Mouse (Mus musculus): ENCODE results near the gene Pbld2.

- TF ChIP-seq POLR2AphosphoS2 (IDR thresholded peaks at IDR 0.05; ENCODE audit: low read length): no peak
- no peak for TF ChIP-seq TCF12 (IDR thresholded peaks at IDR 0.05; ENCODE audit: low read depth, low read length)
- no peak for TF ChIP-seq MAFK (IDR thresholded peaks at IDR 0.05; ENCODE audit: borderline replicate concordance, low read depth, low read length)
- TF ChIP-seq POLR2A (IDR thresholded peaks at IDR 0.05; ENCODE audit: control insufficient read depth in 1 of 2, insufficient read depth in 1 of 2, low read depth in 1 of 2, low read length in 2 of 2, poor library complexity in 1 of 2): no peak
- no peak for TF ChIP-seq JUND (IDR thresholded peaks at IDR 0.05; ENCODE audit: low read depth, low read length)
- TF ChIP-seq CTCF (IDR thresholded peaks at IDR 0.05 in 2 of 3, conservative IDR thresholded peaks at IDR 0.05 in 1 of 3; ENCODE audit: control insufficient read depth in 1 of 3, insufficient read depth in 1 of 3, low read depth in 2 of 3, low read length in 3 of 3, poor library complexity in 1 of 3, severe bottlenecking in 1 of 3): no peak
- TF ChIP-seq EP300 (IDR thresholded peaks at IDR 0.05; ENCODE audit: low read depth in 1 of 2, low read length in 2 of 2): no peak
- no peak for TF ChIP-seq TAL1 (IDR thresholded peaks at IDR 0.05; ENCODE audit: low read length)
- no peak for TF ChIP-seq GATA1 (IDR thresholded peaks at IDR 0.05; ENCODE audit: low read depth, low read length)
- TF ChIP-seq UBTF (IDR thresholded peaks at IDR 0.05; ENCODE audit: borderline replicate concordance, insufficient read depth, low read depth, low read length): no peak
- no peak for TF ChIP-seq RAD21 (IDR thresholded peaks at IDR 0.05; ENCODE audit: low read depth, low read length)
Measured at GRCm38 (mm10) chr10:63000584-63000983, 23.5 kb upstream of the Pbld2 start.

Measured in MEL (cell line).